ENCODE assay signal across 20 mouse cellular contexts in genomic region chr1:68873635-68874020, GRCm38 (mm10).
A peak's percentile ranks its signal among the peaks of the same experiment; 100 is the strongest.
DNase-seq lines count a peak whose midpoint lies in the region; ATAC-seq and TF ChIP-seq lines count a peak whose summit lies in the region.
"Had no signal": no experiment of that assay in that cellular context is flagged by ENCODE, and none has a peak within 500 bp of the region (broad histone marks: within the 10 kb centered on the region; RNA-seq: fewer than 3 reads in every experiment).

No protein-coding gene starts in this region.

- WGBS in forebrain, embryonic 15.5 days = 20% methylated on average over 1 of the region's 1 CpGs
- WGBS in forebrain, embryonic 10.5 days = 84% methylated on average over 1 of the region's 1 CpGs
- WGBS in midbrain, embryonic 12.5 days = 33% methylated on average over 1 of the region's 1 CpGs
- WGBS in midbrain, embryonic 11.5 days = 47% methylated on average over 1 of the region's 1 CpGs
- 67% methylated on average over 1 of the region's 1 CpGs for WGBS in neural tube, embryonic 15.5 days
- WGBS in forebrain, postnatal 0 days = 17% methylated on average over 1 of the region's 1 CpGs

- DNase-seq in forebrain, embryonic 10.5 days (ENCODE audit: extremely low spot score, low spot score) = no peak
- no peak for DNase-seq in midbrain, embryonic 11.5 days (ENCODE audit: low spot score, missing footprints)
- DNase-seq in neural tube, embryonic 10.5 days (ENCODE audit: extremely low spot score, low spot score) = no peak
- peak; percentile 51 for DNase-seq in forebrain, postnatal 0 days
- no peak for DNase-seq in thymus, adult 18-20 months
- DNase-seq: adrenal gland, adult 2 months; adrenal gland, postnatal 25 days; cerebellum, adult 11 months; cerebellum, adult 8-10 months; gastrocnemius, adult 2 months; gastrocnemius, postnatal 25 days had no signal

- H3K27ac ChIP-seq in forebrain, embryonic 15.5 days (replicated peaks) = no peak overlapping the region
- no peak overlapping the region for H3K27ac ChIP-seq in forebrain, embryonic 10.5 days
- H3K27ac ChIP-seq in midbrain, embryonic 12.5 days (replicated peaks) = no peak overlapping the region
- no peak overlapping the region for H3K27ac ChIP-seq in midbrain, embryonic 11.5 days (ENCODE audit: low read depth, low read length)
- 0 out of 2 replicates have a peak overlapping the region, but pooled peaks have one; percentile 3 for H3K27ac ChIP-seq in neural tube, embryonic 15.5 days (replicated peaks)
- no peak overlapping the region for H3K27ac ChIP-seq in forebrain, postnatal 0 days (ENCODE audit: low read depth, low read length)
- H3K27ac ChIP-seq: embryonic facial prominence, embryonic 15.5 days; gastrocnemius, adult 2 months; hindbrain, embryonic 10.5 days had no signal

- peaks cover 26% of the 10 kb centered on the region for H3K27me3 ChIP-seq in forebrain, embryonic 15.5 days
- H3K27me3 ChIP-seq in forebrain, embryonic 10.5 days (ENCODE audit: poor library complexity, severe bottlenecking) = peaks cover 28% of the 10 kb centered on the region; the same call in 1 of the 2 replicates
- no peaks in the 10 kb centered on the region for H3K27me3 ChIP-seq in midbrain, embryonic 12.5 days
- no peaks in the 10 kb centered on the region for H3K27me3 ChIP-seq in midbrain, embryonic 11.5 days (ENCODE audit: control insufficient read depth, insufficient read depth, low read length)
- no peaks in the 10 kb centered on the region for H3K27me3 ChIP-seq in neural tube, embryonic 15.5 days (replicated peaks)
- 0 out of 2 replicates have a peak, but pooled peaks cover 10% of the 10 kb centered on the region for H3K27me3 ChIP-seq in forebrain, postnatal 0 days (ENCODE audit: insufficient read depth, low read length)
- H3K27me3 ChIP-seq: embryonic facial prominence, embryonic 15.5 days; heart, embryonic 12.5 days had no signal

- no peaks in the 10 kb centered on the region for H3K36me3 ChIP-seq in forebrain, embryonic 15.5 days
- no peaks in the 10 kb centered on the region for H3K36me3 ChIP-seq in forebrain, embryonic 10.5 days (replicated peaks)
- no peaks in the 10 kb centered on the region for H3K36me3 ChIP-seq in midbrain, embryonic 12.5 days
- no peaks in the 10 kb centered on the region for H3K36me3 ChIP-seq in midbrain, embryonic 11.5 days (ENCODE audit: control insufficient read depth, insufficient read depth, low read length)
- H3K36me3 ChIP-seq in neural tube, embryonic 15.5 days = no peaks in the 10 kb centered on the region
- no peaks in the 10 kb centered on the region for H3K36me3 ChIP-seq in forebrain, postnatal 0 days (ENCODE audit: insufficient read depth)
- H3K36me3 ChIP-seq: embryonic facial prominence, embryonic 15.5 days; heart, embryonic 12.5 days; hindbrain, embryonic 10.5 days had no signal

- peaks cover 15% of the 10 kb centered on the region for H3K4me1 ChIP-seq in forebrain, embryonic 15.5 days
- peaks cover 26% of the 10 kb centered on the region for H3K4me1 ChIP-seq in forebrain, embryonic 10.5 days
- H3K4me1 ChIP-seq in midbrain, embryonic 12.5 days = peaks cover 12% of the 10 kb centered on the region
- peaks cover 5% of the 10 kb centered on the region; the same call in 1 of the 2 replicates for H3K4me1 ChIP-seq in midbrain, embryonic 11.5 days (ENCODE audit: control insufficient read depth, insufficient read depth, low read length)
- no peaks in the 10 kb centered on the region for H3K4me1 ChIP-seq in neural tube, embryonic 15.5 days
- H3K4me1 ChIP-seq in forebrain, postnatal 0 days (ENCODE audit: insufficient read depth) = no peaks in the 10 kb centered on the region
- H3K4me1 ChIP-seq: embryonic facial prominence, embryonic 15.5 days had no signal

- TF ChIP-seq CTCF in forebrain, postnatal 0 days (IDR thresholded peaks at IDR 0.05; ENCODE audit: low read depth) = no peak

- H3K4me2 ChIP-seq in forebrain, embryonic 15.5 days (replicated peaks) = no peak overlapping the region
- no peak overlapping the region for H3K4me2 ChIP-seq in midbrain, embryonic 12.5 days (replicated peaks)
- H3K4me2 ChIP-seq in midbrain, embryonic 11.5 days = no peak overlapping the region
- H3K4me2 ChIP-seq in neural tube, embryonic 15.5 days = no peak overlapping the region
- H3K4me2 ChIP-seq in forebrain, postnatal 0 days (ENCODE audit: low read depth) = no peak overlapping the region
- H3K4me2 ChIP-seq: embryonic facial prominence, embryonic 15.5 days; heart, embryonic 12.5 days had no signal

- H3K9me3 ChIP-seq in forebrain, embryonic 15.5 days = no peaks in the 10 kb centered on the region
- 0 out of 2 replicates have a peak, but pooled peaks cover 4% of the 10 kb centered on the region for H3K9me3 ChIP-seq in forebrain, embryonic 10.5 days
- H3K9me3 ChIP-seq in midbrain, embryonic 12.5 days = no peaks in the 10 kb centered on the region
- no peaks in the 10 kb centered on the region for H3K9me3 ChIP-seq in midbrain, embryonic 11.5 days (ENCODE audit: control insufficient read depth, low read length)
- H3K9me3 ChIP-seq in neural tube, embryonic 15.5 days (replicated peaks) = no peaks in the 10 kb centered on the region
- H3K9me3 ChIP-seq in forebrain, postnatal 0 days (ENCODE audit: low read length) = no peaks in the 10 kb centered on the region
- H3K9me3 ChIP-seq: embryonic facial prominence, embryonic 15.5 days; heart, embryonic 12.5 days; hindbrain, embryonic 10.5 days had no signal

- H3K9ac ChIP-seq in forebrain, embryonic 15.5 days (replicated peaks) = no peak overlapping the region
- no peak overlapping the region for H3K9ac ChIP-seq in midbrain, embryonic 12.5 days (replicated peaks)
- H3K9ac ChIP-seq in midbrain, embryonic 11.5 days (ENCODE audit: low read length) = no peak overlapping the region
- H3K9ac ChIP-seq in neural tube, embryonic 15.5 days (replicated peaks) = no peak overlapping the region
- H3K9ac ChIP-seq in forebrain, postnatal 0 days = no peak overlapping the region
- H3K9ac ChIP-seq: embryonic facial prominence, embryonic 15.5 days; heart, embryonic 12.5 days had no signal

- H3K4me3 ChIP-seq in forebrain, embryonic 15.5 days = no peak overlapping the region
- no peak overlapping the region for H3K4me3 ChIP-seq in forebrain, embryonic 10.5 days
- no peak overlapping the region for H3K4me3 ChIP-seq in midbrain, embryonic 12.5 days
- H3K4me3 ChIP-seq in midbrain, embryonic 11.5 days (ENCODE audit: low read depth, low read length) = no peak overlapping the region
- H3K4me3 ChIP-seq in neural tube, embryonic 15.5 days (replicated peaks) = no peak overlapping the region
- H3K4me3 ChIP-seq in forebrain, postnatal 0 days (ENCODE audit: low read depth, low read length) = no peak overlapping the region
- H3K4me3 ChIP-seq: embryonic facial prominence, embryonic 15.5 days; erythroblast, embryonic 14.5 days; gastrocnemius, adult 2 months; heart, embryonic 12.5 days; hindbrain, embryonic 10.5 days had no signal

- ATAC-seq in forebrain, embryonic 15.5 days (replicated peaks) = peak; percentile 46; the same call in 1 of the 2 replicates
- ATAC-seq in midbrain, embryonic 12.5 days (ENCODE audit: low FRiP score, low read depth) = peak; percentile 41; the same call in 1 of the 2 replicates
- ATAC-seq in midbrain, embryonic 11.5 days (ENCODE audit: low FRiP score) = no peak
- no peak for ATAC-seq in neural tube, embryonic 15.5 days (ENCODE audit: low FRiP score)
- ATAC-seq in forebrain, postnatal 0 days = peak; percentile 69
- ATAC-seq: inflammation-experienced regulatory T-cells, adult 6 months; intestine, postnatal 0 days had no signal

Comparison
In these comparisons a context has a peak if more than half of its experiments do, and no peak if none do; other contexts are left out.
1. ATAC-seq: peak in forebrain, embryonic 15.5 days (single experiment), midbrain, embryonic 12.5 days (single experiment) and forebrain, postnatal 0 days (single experiment); none in midbrain, embryonic 11.5 days (single experiment) and neural tube, embryonic 15.5 days (single experiment).